Mouse (Mus musculus) ovary, postnatal 36 days (tissue): ENCODE measurements around the gene Sun1.

Experiments
- DNase-seq: peaks from one replicate; pipeline ENCODE4 v3.0.0; 2022; ENCODE audit warnings: low spot score, mixed read lengths

Sun1 gene

DNA sequence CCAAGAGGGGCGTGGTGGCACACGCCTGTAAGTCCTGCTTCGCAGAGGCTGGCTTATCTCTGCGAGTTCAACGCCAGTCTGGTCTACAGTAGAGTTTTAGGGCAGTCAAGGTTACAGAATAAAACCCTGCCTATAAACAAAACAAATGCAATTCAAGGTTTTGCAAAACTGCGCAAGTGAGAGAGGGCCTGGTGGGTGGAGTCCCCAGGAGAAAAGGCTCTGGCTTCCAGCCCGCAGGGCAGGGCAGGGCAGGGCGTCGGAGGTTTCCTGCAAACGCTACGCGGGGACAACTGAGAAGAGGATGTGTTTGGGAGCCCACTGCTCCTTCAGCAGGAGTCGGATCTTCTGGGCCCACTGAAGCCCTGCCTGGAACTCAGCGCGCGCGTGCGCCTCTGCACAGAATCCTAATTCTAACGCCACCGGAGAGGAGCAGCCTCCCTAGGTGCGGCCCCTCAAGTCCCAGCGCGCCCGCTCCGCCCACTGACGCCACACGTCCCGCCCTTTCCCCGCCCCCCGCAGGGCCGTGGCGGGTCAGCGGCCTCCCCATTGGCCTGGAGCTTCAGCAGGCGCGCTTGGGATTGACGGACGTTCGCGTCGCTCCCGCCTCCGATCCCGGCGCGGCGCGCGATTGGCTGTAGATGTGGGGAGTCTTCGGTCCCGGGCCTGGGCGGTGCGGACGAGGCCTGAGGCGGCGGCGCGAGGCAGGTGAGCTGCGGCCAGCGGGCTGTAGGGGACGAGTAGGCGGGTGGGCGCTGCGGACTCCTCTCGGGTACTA lies at the start of gene Sun1:
Gene Sun1, plus strand, starts transcription at position 643 of the 775 bp plus-strand sequence.
- peak; percentile 99 for DNase-seq

DNA sequence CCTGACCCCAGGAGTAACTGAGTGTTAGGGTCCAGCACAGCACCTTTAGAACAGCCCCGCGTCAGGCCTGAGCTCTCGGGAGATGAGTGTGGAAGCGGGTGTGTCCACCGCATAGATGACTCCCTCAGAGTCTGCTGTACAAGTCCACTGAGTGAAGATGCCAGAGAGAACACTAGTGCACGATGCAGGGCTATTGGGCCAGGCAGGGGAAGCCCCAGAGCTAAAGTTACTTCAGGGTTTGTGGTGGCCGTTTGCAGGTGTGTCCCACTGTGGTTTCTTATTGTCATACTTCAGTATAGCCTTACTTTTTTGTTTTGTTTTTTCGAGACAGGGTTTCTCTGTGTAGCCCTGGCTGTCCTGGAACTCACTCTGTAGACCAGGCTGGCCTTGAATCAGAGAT lies 39.5 kb upstream of the Sun1 start:
- no peak for DNase-seq

GRCm38 (mm10) chr5:139161632-139162031 lies 38.8 kb upstream of the Sun1 start:
- DNase-seq = no peak

DNA sequence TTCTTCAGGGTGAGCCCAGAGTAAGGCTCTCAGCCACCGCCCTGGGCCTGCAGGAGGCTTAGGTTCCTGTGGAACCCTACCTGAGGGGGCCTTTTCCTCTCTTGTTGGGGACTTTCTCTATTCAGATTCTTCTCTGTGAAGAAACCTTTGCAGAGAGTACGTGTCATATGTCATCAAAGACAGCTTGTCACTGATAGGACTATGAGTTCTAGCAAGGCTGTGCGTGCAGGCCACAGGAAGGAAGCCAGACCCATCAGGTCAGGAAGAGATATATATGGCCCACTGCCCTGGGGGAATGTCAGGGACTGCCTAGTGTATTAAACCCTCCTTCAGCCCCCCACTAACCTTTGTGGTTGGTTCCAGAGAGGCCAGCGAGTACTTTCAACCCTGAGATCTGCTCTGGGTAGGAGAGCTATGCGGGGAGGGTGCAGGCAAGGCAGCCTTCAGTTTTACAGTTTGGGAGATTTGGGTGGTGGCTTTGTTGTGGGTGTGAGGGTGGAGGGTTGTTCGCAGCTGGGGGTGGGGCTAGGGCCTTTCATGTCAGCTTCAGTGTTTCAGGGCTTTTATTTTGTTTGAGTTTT lies 33.6 kb upstream of the Sun1 start:
- DNase-seq = no peak

- DNase-seq = no peak
Measured at GRCm38 (mm10) chr5:139167548-139167947, 32.9 kb upstream of the Sun1 start.

DNA sequence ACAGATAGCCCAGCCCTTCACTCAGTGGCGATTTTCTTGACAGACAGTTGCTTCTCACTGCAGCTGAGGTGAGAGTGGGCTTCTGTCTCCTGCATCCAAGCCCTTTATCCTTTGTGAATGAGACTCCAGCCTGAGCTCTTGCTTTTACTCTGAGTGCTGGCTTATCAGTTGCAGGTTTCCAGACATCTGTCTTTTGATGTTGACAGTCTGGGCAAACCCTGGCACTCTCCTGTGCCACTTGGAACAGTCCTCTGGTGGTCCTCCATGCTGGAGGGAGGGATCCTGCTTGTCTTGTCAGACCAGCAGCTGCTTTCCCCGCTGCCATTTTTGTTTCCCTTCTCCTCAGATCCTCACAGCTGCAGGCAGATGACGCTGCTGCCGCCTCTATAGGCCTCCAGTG lies 28.5 kb upstream of the Sun1 start:
- DNase-seq = no peak

DNA sequence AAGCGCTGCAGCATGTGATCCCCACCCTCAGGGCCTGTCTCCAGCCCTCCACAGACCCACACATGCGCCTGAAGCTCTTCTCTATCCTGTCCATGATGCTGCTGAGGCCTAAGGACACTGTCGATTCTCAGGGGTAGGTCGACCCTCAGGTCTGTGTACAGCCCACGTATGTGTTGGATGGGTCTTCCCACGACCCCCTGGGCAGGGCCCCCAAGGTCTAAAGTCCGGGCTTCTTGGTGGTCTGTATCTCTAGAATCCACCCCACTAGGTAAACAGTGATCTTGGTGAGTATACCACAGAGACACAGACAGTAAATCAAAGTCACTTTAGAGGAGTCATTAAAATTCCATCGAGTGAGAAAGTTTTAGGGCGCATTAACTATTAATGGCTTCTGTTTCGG lies 26.3 kb upstream of the Sun1 start:
- no peak for DNase-seq

DNA sequence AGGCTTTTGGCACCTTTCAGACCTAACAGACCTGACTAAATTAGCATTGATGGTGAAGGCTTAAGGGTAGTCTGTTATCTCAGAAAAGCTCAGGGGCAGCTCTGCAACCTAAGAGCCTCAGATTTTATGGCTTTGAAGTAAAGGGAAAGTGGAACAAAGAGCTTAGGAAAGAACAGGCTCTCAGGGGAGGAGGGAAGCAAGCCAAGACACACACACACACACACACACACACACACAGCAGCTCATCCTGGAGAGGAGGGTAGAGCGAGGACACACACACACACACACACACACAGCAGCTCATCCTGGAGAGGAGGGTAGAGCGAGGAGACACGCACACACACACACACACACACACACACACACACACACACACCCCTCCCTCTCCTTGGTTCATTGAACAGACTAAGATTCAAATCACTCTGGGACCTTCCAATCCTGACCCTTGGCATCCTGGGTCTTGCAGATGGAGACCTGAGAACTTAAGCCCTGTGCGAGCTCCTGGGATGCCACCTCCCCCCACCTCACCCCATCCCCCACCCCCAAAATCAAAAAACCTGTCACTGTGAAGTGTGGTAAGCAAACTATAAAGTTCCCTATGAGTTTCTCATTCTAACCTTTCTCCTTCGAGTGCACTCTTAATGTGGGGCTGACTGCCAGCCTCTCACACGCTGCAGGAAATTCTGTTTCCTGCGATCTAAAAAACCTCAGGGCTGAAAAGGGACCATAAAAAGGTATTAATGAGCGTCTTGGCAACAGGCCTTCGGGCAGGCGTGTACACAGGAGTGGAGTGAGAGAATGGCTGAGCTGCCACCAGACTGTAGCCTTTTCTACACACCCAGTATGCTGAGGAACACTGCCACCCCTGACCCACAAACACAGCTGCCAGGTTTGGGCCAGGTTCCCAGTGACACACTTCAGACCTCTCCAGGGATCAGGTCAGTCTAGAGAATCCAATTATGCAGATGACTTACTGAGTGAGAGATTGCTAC lies 25.6 kb upstream of the Sun1 start:
- peak; percentile 16 for DNase-seq

- peak; percentile 78 for DNase-seq
Measured at GRCm38 (mm10) chr5:139178895-139179631, 21.4 kb upstream of the Sun1 start.

- no peak for DNase-seq
Measured at GRCm38 (mm10) chr5:139183131-139183530, 17.3 kb upstream of the Sun1 start.

DNA sequence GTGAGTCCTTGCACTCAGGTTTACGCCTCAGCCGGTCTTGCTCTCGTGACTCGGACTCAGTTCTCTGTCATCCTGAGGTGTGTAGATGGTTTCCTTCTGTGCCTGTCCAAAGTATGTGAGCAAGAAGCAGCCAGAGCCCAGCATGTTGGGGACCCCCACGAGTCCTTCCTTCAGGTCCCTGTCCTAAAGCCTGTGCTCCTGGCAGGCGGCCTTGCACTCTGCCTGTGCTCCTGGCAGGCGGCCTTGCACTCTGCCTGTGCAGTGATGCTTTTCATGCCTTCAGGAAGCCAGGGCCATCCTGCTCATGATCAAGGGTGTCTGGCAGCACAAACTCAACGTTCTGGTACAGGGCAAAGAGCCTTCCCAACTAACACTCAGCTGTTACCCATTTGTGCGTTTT lies 16.8 kb upstream of the Sun1 start:
- DNase-seq = no peak

- DNase-seq = no peak
Measured at GRCm38 (mm10) chr5:139184897-139185296, 15.5 kb upstream of the Sun1 start.

GRCm38 (mm10) chr5:139189726-139190125 lies 10.7 kb upstream of the Sun1 start:
- no peak for DNase-seq

DNA sequence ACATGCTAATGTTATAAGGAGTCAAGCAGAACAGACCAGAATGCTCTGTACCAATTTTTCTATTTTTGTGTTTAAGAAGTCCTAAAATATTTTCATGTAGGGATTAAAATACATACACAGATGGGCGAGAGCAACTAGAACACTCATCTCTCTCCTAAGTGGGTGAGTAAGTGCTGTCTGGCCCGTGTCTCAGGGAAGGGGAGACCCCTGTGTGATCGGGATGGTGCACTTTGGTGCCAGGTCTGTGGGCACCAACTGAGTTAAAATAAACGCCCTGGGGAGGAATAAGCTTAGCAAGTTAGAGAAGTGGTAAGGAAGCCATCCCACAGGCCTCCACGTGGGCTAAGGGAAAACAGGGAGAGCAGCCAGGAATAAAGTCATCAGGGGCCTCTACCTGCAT lies 9.5 kb upstream of the Sun1 start:
- no peak for DNase-seq

DNA sequence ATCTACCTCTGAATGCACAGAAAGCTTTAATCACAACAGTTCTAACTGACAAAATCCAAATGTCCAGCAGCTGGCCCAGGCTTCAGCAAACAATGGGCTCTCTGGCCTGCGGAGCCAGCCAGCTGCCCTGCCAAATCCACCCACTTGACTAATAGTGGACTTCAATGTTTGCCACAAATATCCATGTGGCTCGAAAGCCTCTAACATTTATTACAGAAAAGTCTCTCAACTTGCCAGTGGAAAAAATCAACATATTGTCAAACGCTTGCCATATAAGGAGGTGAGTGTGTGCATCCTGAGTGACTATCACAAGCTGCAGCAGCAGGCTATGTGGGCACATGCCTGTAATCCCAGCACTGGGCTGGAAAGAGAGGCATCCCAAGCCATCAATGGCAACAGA lies 1.7 kb upstream of the Sun1 start:
- no peak for DNase-seq

DNA sequence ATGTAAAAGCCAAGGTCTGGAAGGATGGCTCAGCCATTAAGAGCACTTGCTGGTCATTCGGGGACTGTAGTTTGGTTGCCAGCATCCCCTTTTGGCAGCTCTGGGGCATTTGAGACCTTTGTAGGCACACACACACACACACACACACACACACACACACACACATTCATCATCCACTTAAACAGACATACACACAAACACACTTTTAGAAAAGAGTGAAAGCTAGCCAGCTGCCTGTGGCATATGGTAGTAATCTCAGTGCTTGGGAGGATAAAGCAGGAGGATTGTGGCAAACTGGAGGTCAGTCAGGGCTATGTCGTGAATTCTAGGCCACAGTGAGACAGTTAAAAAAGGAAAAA lies 822 bp upstream of the Sun1 start:
- no peak for DNase-seq

DNA sequence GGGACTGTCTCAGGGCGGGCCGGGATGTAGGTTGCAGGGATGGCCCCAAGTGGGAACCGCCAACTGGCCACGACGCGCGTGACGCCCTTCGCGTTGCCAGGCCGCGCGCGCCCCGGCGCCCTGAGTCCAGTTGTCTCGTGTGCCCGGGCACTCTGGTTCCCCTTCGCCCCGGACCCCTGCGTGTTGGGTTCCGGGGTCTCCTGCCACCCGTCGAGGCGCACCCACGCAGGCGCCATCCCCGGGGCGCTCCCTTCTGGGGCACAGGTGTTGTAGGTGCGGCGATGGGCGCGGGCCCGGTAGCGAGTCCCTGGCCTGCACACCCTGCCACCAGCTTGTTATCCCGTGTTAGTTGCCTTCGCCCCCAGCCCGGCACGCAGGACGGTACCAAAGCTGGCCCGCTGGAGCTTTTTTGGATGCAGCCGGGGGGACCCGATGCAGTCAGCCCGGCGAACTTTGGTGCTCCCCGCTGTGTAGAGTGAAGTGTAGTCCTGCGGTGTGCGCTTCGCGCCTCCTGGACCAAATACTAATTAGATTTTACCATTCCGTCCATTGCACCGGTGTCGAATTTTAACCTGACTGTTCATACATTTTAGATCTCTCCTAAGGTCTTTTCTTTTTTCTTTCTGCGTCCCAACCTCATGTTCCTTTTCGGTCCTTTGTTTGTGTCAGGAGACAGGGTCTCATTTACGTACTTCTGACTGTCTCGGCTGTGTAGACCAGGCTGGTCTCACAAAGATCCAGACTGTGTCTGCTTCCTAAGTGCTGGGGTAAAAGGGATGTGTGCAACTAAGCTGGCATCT lies 533 bp downstream of the Sun1 start:
- DNase-seq = no peak

GRCm38 (mm10) chr5:139202127-139202526 lies 1.7 kb downstream of the Sun1 start:
- no peak for DNase-seq

- no peak for DNase-seq
Measured at GRCm38 (mm10) chr5:139203312-139203711, 2.9 kb downstream of the Sun1 start.

DNA sequence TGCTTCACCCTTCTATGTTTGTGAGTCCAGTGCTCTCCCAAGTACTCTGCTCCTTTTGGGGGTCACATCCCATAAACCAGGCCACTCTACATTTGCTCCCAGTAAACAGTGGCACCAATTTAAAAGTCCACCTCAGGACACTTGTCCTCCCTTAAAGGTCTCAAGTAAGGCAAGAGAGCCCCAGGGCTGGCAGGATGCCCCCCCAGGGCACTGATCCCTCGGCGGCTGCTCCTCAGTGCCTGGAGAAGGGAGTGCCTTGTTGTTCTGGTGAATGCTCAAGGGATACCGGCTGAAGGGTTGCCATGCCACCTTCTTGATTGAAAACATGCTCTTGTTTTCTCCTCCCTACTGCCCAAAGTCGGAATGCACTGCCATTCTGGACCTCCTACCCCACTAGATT lies 5.6 kb downstream of the Sun1 start:
- no peak for DNase-seq

- DNase-seq = no peak
Measured at GRCm38 (mm10) chr5:139206525-139206924, 6.1 kb downstream of the Sun1 start.
